Mouse (Mus musculus): ENCODE data around the gene Leng9. TPM values are rescaled to one million over a fixed set of nuclear protein-coding genes. Genes with fewer than 3 reads are reported as not detected.
A peak's percentile ranks its signal among the peaks of the same experiment; 100 is the strongest.

Gene Leng9
- polyA plus RNA-seq, 1 experiment: 92.5 TPM

DNA sequence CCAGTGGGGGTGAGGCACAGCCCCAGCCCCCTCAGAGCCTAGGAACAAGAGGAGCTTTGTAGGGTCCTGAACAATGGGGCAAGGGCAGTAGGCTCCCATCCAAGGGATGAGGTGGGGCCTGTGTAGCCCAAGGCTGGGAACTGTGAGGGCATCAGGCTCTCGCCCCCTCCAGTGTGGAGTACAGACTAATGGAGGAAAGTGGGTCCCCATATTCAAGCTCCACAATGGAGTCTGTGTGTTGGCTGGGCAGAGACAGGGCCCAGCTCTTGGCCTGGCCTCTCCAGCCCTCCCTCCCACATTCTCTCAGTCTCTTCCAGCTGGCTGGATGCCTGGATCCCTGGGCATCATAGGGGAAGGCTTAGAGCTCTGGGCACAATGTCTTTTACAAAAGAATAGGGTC, 26.4 kb downstream of the Leng9 start:
- peaks cover 9% of the 10 kb centered on the region for H3K27me3 ChIP-seq (ENCODE audit: control insufficient read depth, insufficient read depth, low read length)
- 76% methylated on average over 1 of the region's 1 CpGs for WGBS
- no peak overlapping the region for H3K4me3 ChIP-seq (ENCODE audit: low read depth, low read length)
- H3K36me3 ChIP-seq (ENCODE audit: control insufficient read depth, insufficient read depth, low read length): no peaks in the 10 kb centered on the region
- peaks cover 2% of the 10 kb centered on the region for H3K4me1 ChIP-seq (ENCODE audit: control insufficient read depth, insufficient read depth, insufficient read length, low read length)
- H3K27ac ChIP-seq (ENCODE audit: insufficient read depth, low read depth, low read length): no peak overlapping the region
- TF ChIP-seq CTCF (IDR thresholded peaks at IDR 0.05; ENCODE audit: extremely low read depth, insufficient read length, insufficient replicate concordance, low read depth, low read length): no peak
- TF ChIP-seq POLR2A (IDR thresholded peaks at IDR 0.05; ENCODE audit: low read depth, low read length): no peak

DNA sequence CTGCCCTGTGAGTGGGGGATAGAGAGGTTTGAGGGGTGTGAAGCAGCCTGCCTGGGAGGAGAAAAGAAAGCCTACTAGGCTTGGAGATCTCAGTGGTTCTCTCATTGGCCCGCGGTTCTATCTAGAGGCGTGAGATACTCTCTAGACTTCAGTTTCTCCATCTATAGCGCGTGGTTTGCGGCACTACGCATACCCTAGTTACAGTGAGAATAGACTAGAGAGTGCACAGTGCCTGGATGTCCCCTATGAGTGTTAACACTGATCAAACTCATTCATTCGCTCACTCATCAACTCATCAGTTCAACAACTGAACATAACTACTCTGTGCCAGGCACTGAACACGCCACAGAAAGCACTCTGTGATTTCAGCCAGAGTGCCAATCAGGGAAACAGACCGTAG, 27.4 kb downstream of the Leng9 start:
- H3K27me3 ChIP-seq (ENCODE audit: control insufficient read depth, insufficient read depth, low read length): peaks cover 9% of the 10 kb centered on the region
- H3K4me3 ChIP-seq (ENCODE audit: low read depth, low read length): no peak overlapping the region
- TF ChIP-seq CTCF (IDR thresholded peaks at IDR 0.05; ENCODE audit: extremely low read depth, insufficient read length, insufficient replicate concordance, low read depth, low read length) (no peak), POLR2A (IDR thresholded peaks at IDR 0.05; ENCODE audit: low read depth, low read length) (no peak)
- peaks cover 2% of the 10 kb centered on the region for H3K4me1 ChIP-seq (ENCODE audit: control insufficient read depth, insufficient read depth, insufficient read length, low read length)
- no peak overlapping the region for H3K27ac ChIP-seq (ENCODE audit: insufficient read depth, low read depth, low read length)
- H3K36me3 ChIP-seq (ENCODE audit: control insufficient read depth, insufficient read depth, low read length): no peaks in the 10 kb centered on the region
- WGBS: 87% methylated on average over 10 of the region's 10 CpGs

DNA sequence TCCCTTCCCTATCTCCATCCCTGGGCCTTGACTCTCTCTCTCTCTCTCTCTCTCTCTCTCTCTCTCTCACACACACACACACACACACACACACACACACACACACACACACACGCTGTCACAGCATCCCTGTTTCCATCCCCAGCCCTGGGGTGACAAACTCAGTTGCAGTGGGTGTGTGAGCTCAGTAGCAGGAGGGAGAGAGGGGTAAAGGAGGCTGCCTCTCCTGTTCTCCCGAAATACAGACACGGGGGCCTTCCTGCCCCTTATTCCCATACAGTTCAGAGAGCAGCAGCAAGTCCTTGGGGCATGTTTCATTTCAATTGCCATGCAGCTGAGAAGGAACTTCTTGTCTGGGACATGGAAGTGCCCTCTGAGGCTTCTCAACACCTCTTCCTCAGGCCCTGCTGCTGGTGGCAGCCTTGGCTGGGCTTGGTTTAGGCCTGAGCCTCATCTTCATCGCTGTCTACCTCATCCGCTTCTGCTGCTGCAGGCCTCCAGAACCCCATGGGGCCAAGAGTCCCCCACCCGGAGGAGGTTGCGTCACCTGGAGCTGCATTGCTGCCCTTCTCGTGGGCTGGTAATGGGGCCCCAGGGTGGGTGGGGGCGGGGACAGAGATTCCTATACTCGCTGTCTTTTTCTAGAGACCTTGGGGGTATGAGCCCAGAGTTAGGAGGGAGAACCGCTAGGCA, 28.0 kb downstream of the Leng9 start:
- Histone ChIP-seq H3K27ac (ENCODE audit: insufficient read depth, low read depth, low read length) (no peak overlapping the region), H3K27me3 (ENCODE audit: control insufficient read depth, insufficient read depth, low read length) (peaks cover 9% of the 10 kb centered on the region), H3K4me1 (ENCODE audit: control insufficient read depth, insufficient read depth, insufficient read length, low read length) (peaks cover 2% of the 10 kb centered on the region), H3K4me3 (ENCODE audit: low read depth, low read length) (no peak overlapping the region), H3K36me3 (ENCODE audit: control insufficient read depth, insufficient read depth, low read length) (no peaks in the 10 kb centered on the region)
- TF ChIP-seq CTCF (IDR thresholded peaks at IDR 0.05; ENCODE audit: extremely low read depth, insufficient read length, insufficient replicate concordance, low read depth, low read length) (no peak), POLR2A (IDR thresholded peaks at IDR 0.05; ENCODE audit: low read depth, low read length) (no peak)
- WGBS: 55% methylated on average over 11 of the region's 11 CpGs

DNA sequence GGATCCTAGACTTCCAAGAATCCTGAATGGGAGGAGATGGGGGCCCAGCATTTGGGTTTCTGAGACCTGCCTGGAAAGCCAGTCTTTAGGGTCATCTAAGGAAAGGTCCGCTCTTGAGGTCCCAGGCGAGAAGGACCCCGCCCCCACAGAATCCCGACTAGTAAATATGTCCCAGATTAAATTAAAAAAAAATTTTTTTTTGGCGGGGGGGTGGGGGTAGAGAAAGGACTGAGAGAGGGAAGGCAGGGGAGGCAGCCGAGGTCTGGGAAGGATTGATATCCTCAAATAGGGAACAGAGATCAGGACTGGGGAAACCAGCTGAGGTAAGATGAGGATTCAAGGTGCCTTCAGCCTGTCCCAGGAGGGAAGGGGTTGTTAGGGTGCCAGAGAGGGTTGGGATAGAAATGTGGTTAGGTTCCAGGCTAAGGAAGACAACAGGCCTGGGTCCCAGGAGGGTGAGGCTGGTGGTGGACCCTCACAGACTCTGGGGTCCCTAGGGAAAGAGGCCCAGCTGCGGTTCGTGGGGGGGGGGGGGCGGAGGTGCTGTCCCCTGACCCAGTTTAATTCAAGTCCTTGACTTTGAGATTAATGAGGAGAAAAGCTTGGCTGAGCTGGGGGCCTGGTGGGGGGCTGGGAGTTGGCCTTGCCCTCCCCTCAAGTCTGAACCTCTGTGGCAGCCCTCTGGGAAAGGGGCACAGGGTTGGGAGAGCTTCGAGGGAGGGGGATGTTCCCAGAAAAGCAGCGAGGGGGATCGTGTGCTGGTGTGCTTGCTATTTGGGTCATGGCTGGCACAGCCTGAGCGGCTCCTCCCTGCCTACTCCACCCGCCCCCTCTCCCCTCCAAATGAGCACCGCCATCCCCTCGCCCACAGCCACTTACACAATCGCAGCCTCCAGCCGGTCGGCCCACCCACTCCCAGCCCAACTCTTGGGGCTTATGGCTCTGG, 29.9 kb downstream of the Leng9 start:
- 42% methylated on average over 19 of the region's 19 CpGs for WGBS
- no peak overlapping the region for H3K4me3 ChIP-seq (ENCODE audit: low read depth, low read length)

DNA sequence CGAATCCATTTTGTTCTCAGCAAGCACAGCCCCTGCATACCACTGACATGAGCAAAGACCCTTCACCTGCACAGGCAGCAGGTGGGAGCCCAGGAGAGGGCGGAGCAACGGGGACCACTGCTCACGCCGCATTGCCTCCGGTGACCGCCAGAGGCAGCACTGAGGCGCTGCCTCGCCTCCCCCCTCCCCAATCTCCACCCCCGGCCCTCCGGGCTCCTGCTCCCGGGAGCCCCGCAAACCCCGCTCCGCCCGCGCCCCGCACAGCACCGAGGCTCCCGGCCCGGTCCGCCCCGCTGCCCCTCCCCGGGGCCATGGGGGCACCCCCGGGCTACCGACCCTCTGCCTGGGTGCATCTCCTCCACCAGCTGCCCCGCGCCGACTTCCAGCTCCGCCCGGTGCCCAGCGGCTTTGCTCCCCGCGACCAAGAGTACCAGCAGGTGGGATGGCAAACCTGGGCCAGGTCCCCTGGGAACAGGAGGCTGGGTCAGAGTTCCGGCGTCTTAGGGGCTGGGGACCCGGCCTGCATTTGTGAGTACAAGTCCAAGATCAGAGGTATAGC, 30.8 kb downstream of the Leng9 start, which contains the start of gene Ttyh1:
Ttyh1 (plus strand) TSS at position 65 of the 559 bp plus-strand sequence.
- peak; percentile 50 for TF ChIP-seq CTCF (IDR thresholded peaks at IDR 0.05; ENCODE audit: extremely low read depth, insufficient read length, insufficient replicate concordance, low read depth, low read length)
- no peak for TF ChIP-seq POLR2A (IDR thresholded peaks at IDR 0.05; ENCODE audit: low read depth, low read length)
- peaks cover 2% of the 10 kb centered on the region for H3K4me1 ChIP-seq (ENCODE audit: control insufficient read depth, insufficient read depth, insufficient read length, low read length)
- no peak within 1 kb of the TSS for H3K27ac ChIP-seq (ENCODE audit: insufficient read depth, low read depth, low read length)
- peak within 1 kb of the TSS; percentile 20 for H3K4me3 ChIP-seq (ENCODE audit: low read depth, low read length)
- peaks cover 9% of the 10 kb centered on the region for H3K27me3 ChIP-seq (ENCODE audit: control insufficient read depth, insufficient read depth, low read length)
- WGBS: 1% methylated on average over 35 of the region's 37 CpGs
- H3K36me3 ChIP-seq (ENCODE audit: control insufficient read depth, insufficient read depth, low read length): no peaks in the 10 kb centered on the region

More for the DNA sequence above, 29.9 kb downstream of the Leng9 start:
- Histone ChIP-seq H3K36me3 (ENCODE audit: control insufficient read depth, insufficient read depth, low read length) (no peaks in the 10 kb centered on the region), H3K4me1 (ENCODE audit: control insufficient read depth, insufficient read depth, insufficient read length, low read length) (peaks cover 2% of the 10 kb centered on the region), H3K27me3 (ENCODE audit: control insufficient read depth, insufficient read depth, low read length) (peaks cover 9% of the 10 kb centered on the region), H3K27ac (ENCODE audit: insufficient read depth, low read depth, low read length) (no peak overlapping the region)
- TF ChIP-seq CTCF (IDR thresholded peaks at IDR 0.05; ENCODE audit: extremely low read depth, insufficient read length, insufficient replicate concordance, low read depth, low read length): no peak
- no peak for TF ChIP-seq POLR2A (IDR thresholded peaks at IDR 0.05; ENCODE audit: low read depth, low read length)

DNA sequence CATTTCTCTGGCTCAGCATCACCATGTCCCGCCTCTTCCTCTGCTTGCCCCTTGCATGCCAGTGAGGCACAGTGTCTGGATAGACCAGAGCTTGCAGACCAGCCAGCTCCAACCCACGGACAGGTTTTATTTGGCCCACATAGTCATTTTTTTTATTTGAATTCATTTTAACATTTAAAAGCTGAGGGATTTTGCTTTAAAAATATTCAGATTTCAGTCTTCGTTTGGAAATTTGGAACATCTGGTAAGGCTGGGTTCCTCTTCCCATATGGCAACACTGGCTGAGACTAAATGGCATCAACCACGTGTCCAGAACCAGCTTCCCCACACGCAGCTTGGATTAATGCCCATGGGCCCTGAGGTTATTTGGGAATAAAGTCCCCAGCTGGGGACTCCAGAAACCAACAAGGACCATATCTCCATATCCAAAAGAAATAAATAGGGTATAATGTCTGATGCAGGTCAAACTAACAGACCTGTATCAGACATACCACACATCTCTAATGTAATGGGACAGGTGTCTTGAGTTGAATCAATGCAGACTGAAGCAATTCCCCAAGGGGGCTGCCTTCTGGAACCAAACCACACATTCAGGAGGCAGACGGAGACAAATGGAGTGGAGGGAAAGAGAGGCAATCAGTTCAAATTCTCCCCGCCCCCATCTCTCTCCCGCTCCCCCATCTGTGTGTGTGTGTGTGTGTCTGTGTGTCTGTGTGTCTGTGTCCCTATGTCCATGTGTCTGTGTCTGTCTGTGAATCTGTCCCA, 32.9 kb downstream of the Leng9 start:
- Histone ChIP-seq H3K36me3 (ENCODE audit: control insufficient read depth, insufficient read depth, low read length) (no peaks in the 10 kb centered on the region), H3K27ac (ENCODE audit: insufficient read depth, low read depth, low read length) (no peak overlapping the region), H3K4me3 (ENCODE audit: low read depth, low read length) (no peak overlapping the region), H3K27me3 (ENCODE audit: control insufficient read depth, insufficient read depth, low read length) (peaks cover 9% of the 10 kb centered on the region), H3K4me1 (ENCODE audit: control insufficient read depth, insufficient read depth, insufficient read length, low read length) (peaks cover 2% of the 10 kb centered on the region)
- WGBS: 71% methylated on average over 8 of the region's 8 CpGs
- TF ChIP-seq CTCF (IDR thresholded peaks at IDR 0.05; ENCODE audit: extremely low read depth, insufficient read length, insufficient replicate concordance, low read depth, low read length) (no peak), POLR2A (IDR thresholded peaks at IDR 0.05; ENCODE audit: low read depth, low read length) (no peak)
